Mouse (Mus musculus): ENCODE data around the gene Stat3.

Gene Stat3

DNA sequence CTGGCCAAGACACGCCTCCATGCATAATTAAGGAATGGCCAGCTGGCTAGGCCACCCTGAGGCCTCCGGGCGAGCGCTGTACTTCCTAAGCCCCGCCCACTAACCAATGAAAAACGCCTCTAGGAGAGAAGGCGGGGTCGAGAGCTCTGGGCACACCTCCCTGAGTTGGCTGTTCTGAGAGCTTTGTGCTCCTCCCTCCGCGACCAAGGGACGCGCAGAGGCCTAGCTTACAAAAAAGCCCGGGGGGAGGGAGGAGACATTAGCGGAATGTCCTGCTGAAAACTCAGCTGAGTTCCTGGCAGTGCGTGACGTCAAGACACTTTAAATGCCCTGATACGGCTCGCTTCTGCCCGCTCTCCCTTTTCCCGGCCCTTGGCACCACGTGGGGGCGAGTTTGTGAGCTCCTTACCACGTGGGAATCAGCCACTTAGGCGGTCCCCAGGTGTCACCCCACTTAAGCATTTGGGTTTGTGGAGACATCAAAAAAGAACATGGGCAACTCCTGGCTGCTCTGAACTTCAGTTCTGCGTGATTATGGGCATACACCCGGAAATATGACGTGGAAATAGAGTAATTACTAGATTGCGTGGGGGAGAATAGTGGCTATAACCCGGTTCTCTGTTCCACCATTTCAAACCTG, at the start of gene Stat3:
TSS of gene Stat3 (minus strand) at position 29 of the 640 bp plus-strand sequence.
- DNase-seq (ENCODE audit: low spot score in 2 of 2): peak; percentile 100

DNA sequence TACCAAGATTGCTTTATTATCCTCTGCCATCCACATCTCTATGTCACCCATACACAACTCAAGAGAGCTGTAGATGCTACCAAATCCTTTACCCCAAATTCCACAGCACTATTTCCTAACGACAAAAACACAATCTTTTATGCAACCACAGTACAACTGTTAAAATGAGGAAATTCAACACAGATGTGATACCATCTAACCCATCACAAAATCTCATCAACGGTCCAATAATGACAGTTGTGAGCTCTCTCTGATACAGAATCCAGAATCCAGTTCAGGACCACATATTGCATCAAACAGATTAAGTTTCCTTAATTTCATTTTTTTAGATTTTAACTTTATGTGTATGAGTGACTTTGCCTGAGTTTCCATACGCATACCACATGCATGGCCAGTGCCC, 49.3 kb upstream of the Stat3 start:
- no peak for DNase-seq (ENCODE audit: low spot score in 2 of 2)

GRCm38 (mm10) chr11:100985607-100986006, 46.3 kb upstream of the Stat3 start:
- no peak for DNase-seq (ENCODE audit: low spot score in 2 of 2)

DNA sequence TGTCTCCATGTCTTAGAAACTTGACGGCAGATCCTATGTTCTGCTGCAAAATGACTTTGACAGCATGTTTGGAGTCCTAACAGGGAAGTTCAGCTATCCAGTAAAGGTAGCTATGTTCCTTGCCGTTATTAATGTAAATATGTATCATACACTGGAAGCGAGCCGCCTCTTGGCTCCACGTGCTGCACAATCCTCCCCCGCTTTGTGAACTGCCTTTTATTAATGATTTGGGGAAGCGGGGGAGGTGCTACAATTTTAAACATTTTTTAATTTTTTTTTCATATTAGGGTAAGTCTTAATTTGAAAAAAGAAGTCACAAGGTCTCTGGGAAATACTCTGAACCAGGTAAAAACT, 44.4 kb upstream of the Stat3 start:
- DNase-seq (ENCODE audit: low spot score in 2 of 2): no peak

- peak; percentile 53 to 79 for DNase-seq (ENCODE audit: low spot score in 2 of 2)
Observed at GRCm38 (mm10) chr11:100983125-100983777, 43.9 kb upstream of the Stat3 start.

- no peak for DNase-seq (ENCODE audit: low spot score in 2 of 2)
Observed at GRCm38 (mm10) chr11:100982087-100982486, 42.7 kb upstream of the Stat3 start.

DNA sequence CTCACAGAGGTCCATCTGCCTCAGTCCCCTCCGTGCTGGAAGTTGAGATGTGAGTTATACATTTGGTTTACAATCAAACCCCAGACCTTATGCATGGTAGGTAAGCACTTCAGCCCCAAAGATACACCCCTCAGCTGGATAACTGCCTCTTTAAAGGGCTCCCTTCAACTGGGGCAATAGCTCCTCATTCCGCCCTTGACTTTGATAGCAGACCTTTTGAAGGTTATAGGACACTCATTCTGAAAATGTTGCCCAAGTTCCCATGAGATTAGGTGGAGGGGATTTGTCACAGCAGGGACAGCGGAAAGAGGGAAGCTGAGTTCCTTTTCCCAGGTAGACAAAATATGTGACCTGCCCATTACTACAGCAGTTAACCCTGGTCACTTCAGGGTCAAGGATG, 41.9 kb upstream of the Stat3 start:
- no peak for DNase-seq (ENCODE audit: low spot score in 2 of 2)

DNA sequence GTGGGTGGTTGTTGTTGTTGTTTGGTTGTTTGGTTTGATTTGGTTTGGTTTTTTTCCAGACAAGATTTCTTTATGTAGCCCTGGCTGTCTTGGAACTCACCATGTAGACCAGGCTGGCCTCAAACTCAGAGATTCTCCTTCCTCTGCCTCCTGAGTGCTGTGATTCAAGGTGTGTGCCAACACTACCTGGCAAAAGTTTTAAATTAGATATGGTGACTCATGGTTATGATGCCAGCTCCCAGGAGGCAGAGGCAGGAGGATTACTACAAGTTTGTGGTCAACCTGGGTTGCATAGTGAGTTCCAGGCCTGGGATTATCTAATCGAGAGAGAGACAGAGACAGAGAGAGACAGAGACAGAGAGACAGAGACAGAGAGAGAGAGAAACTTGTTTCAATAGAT, 41.1 kb upstream of the Stat3 start:
- no peak for DNase-seq (ENCODE audit: low spot score in 2 of 2)

- DNase-seq (ENCODE audit: low spot score in 2 of 2): no peak
Observed at GRCm38 (mm10) chr11:100979887-100980286, 40.5 kb upstream of the Stat3 start.

- DNase-seq (ENCODE audit: low spot score in 2 of 2): no peak
Observed at GRCm38 (mm10) chr11:100975241-100975640, 35.9 kb upstream of the Stat3 start.

- no peak for DNase-seq (ENCODE audit: low spot score in 2 of 2)
Observed at GRCm38 (mm10) chr11:100974381-100974970, 35.1 kb upstream of the Stat3 start.

DNA sequence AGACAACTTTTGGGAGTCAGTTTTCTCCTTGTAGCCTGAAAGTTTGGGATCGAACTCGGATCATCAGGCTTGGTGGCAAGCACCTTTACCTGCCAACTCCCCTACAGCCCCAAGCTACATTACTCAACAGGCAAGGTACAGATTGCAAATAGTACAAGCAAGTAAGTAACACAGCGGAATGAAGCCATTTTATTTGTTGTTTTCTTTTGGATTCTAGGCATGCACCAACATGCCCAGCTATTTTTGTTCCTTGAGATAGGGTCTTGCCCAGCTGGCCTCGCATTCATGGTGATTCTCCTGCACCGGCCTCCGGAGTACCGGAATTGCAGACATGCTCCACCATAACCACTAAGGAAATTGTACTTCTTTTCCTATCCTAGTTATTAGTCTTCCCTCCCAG, 33.9 kb upstream of the Stat3 start:
- DNase-seq (ENCODE audit: low spot score in 2 of 2): no peak

- no peak for DNase-seq (ENCODE audit: low spot score in 2 of 2)
Observed at GRCm38 (mm10) chr11:100971455-100971854, 32.1 kb upstream of the Stat3 start.

GRCm38 (mm10) chr11:100970557-100970937, 31.2 kb upstream of the Stat3 start, which contains the start of gene Cavin1:
Gene Cavin1, minus strand, starts transcription at chr11:100970887.
- peak; percentile 27 to 38 for DNase-seq (ENCODE audit: low spot score in 2 of 2)

DNA sequence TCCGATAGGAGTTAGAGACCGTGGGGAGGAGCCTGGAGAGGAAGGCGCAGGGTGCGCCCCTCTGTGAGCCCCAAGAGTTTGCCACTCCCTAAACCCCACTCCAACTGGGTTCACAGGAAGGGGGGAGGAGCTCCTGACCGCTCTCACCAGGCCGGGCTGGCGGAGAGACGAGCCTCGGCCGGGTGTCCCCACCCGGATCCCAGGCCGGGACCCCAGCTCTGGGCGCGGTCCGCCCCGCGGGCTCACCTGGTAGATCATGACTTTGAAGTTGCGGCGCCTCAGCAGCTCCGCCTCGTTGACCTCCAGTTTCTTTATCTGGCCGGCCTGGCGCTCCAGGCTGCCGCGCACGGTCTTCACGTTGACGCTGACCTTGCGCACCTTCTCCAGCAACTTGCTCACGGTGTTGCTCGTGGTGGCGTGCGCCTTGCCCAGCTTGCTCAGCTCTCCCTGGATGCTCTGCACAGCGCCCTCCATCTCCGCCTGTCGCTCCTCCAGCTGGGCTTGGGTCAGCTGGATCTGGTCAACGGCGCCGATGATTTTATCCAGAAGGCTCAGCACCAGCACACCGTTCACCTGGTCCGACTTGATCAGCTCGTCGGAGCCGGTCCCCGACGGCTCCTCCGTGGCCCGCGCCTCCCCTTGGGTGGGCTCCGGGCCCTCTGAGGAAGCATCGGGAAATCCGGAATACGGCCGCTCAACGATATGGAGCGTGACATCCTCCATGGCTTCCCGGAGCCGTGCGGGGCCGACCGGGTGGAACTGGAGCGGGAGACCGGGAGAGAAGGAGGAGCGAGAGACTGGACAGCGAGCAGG, 30.6 kb upstream of the Stat3 start:
- DNase-seq (ENCODE audit: low spot score in 2 of 2): no peak

DNA sequence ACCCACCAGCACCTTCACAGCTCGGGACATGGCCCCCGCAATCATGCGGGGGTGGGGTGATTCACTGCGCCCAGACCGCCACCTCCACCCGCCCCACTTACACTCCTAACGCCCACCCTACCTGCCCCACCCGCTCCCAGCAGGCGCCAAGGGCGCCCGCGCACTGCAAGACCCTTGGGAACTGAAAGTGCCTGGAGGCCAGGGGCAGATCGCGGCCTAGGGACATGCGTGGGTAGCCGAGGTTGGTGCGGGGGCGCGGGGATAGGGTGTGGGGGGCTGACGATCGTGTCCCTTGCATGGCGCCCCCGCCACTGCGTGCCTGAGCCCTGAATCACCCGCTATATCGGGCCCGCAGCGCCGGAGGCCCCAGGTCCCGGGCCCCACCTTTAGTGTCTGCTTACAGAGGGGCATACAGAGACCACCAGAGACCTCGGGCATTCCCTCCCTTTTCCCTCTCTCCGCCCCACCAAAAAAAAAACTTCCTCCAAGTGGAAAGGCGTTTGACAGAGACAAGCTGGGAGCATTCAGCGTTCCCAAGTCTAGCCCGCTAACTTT, 29.9 kb upstream of the Stat3 start:
- no peak for DNase-seq (ENCODE audit: low spot score in 2 of 2)

DNA sequence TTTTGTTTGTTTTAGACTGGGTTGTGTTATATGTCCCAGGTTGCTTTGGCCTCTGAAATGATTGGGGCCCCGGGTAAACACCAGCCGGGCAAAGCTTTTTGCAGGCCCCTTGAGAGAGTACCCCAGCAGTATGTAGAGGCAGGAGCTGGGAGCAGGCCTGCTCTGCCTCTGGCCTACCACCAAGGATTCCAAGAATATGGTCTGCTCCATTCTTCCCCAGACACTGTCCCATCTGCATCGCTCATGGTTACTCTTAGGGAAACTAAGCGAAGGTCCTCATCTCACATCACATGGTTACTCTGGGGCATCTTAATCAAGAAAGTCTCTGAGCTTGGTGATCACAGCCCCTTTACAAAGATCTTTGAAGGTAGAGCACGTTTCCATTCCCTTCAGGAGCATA, 29.2 kb upstream of the Stat3 start:
- DNase-seq (ENCODE audit: low spot score in 2 of 2): no peak

- DNase-seq (ENCODE audit: low spot score in 2 of 2): no peak
Observed at GRCm38 (mm10) chr11:100967881-100968420, 28.6 kb upstream of the Stat3 start.

- DNase-seq (ENCODE audit: low spot score in 2 of 2): no peak
Observed at GRCm38 (mm10) chr11:100967376-100967775, 28.0 kb upstream of the Stat3 start.

- DNase-seq (ENCODE audit: low spot score in 2 of 2): no peak
Observed at GRCm38 (mm10) chr11:100965760-100966159, 26.4 kb upstream of the Stat3 start.

DNA sequence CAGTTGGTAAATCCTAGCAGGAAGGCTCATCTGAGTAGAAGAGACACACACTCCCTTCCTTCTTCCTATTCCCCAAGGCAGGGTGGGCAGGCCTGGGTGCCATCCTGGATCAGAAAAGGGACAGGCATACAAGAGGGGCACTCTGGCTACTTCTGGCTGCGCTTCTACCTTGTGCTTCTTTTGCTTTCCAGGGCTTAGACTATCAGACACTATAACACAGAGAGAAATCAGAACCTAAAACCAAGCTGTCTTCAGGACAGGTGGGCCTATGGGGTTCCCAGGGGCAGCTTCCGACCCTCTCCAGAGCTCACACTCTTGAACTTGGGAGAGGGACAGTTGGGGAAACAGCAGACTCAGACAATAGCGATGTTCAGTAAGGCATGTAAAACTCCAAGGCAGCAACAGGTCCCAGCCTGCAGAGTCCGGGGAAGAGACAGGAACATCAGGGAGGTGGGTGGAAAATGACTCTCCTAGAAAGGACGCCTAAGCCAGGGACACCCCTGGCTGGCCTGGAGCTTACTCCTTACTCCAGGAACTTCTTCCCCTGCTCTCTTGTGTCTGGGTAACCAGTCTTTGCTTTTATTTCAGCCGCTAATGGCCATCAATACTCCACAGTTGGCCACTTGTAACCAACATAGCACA, 25.7 kb upstream of the Stat3 start:
- DNase-seq (ENCODE audit: low spot score in 2 of 2): no peak

Measured in spleen, postnatal 14 days (tissue).